Mouse (Mus musculus) heart, postnatal 0 days (tissue): Measurements from ENCODE around the gene Aox3. TPM values are rescaled to one million over a fixed set of nuclear protein-coding genes. Genes with fewer than 3 reads are reported as not detected.
A peak's percentile ranks its signal among the peaks of the same experiment; 100 is the strongest.

Experiments
- ATAC-seq: fragments of 200-750 bp; cut with Nextera tagmentation; 2 replicates; pipeline ENCODE4 v1.8.0; 2017; ENCODE audit warnings: low read depth, moderate number of reproducible peaks, moderate library complexity; ENCODE audit not compliant: insufficient read depth
- DNase-seq: peaks from one replicate; pipeline ENCODE4 v3.0.0-alpha.2; 2016; ENCODE audit warnings: low spot score
- H3K27ac ChIP-seq: fragments of 300-500 bp; sonication (generic); 2 replicates; pipeline ENCODE4 v1.5.1; 2014; ENCODE audit warnings: low read depth, mild to moderate bottlenecking
- H3K27me3 ChIP-seq: fragments of 300-500 bp; sonication (generic); 2 replicates; pipeline ENCODE4 v1.6.1; 2014; ENCODE audit warnings: low read length, mixed read lengths; ENCODE audit not compliant: control insufficient read depth, insufficient read depth
- H3K36me3 ChIP-seq: fragments of 300-500 bp; sonication (generic); replicated peaks from 2 replicates; pipeline ENCODE4 v1.6.1; 2014; ENCODE audit warnings: low read length, mixed read lengths; ENCODE audit not compliant: control insufficient read depth, insufficient read depth
- H3K4me1 ChIP-seq: fragments of 300-500 bp; sonication (generic); 2 replicates; pipeline ENCODE4 v1.6.1; 2014; ENCODE audit warnings: antibody characterized with exemption; ENCODE audit not compliant: control insufficient read depth, insufficient read depth
- H3K4me2 ChIP-seq: fragments of 300-500 bp; sonication (generic); 2 replicates; pipeline ENCODE4 v1.6.1; 2014; ENCODE audit warnings: low read depth, mild to moderate bottlenecking, low read length, moderate library complexity
- H3K4me3 ChIP-seq: fragments of 300-500 bp; sonication (generic); 2 replicates; pipeline ENCODE4 v1.5.1; 2014; ENCODE audit warnings: low read depth, low read length
- H3K9ac ChIP-seq: fragments of 300-500 bp; sonication (generic); replicated peaks from 2 replicates; pipeline ENCODE4 v1.6.1; 2014; ENCODE audit warnings: low read depth, low read length, mixed read lengths
- H3K9me3 ChIP-seq: fragments of 300-500 bp; sonication (generic); replicated peaks from 2 replicates; pipeline ENCODE4 v1.6.1; 2016; ENCODE audit warnings: low read length; ENCODE audit not compliant: control insufficient read depth
- CTCF ChIP-seq: IDR thresholded peaks from 2 replicates; pipeline ENCODE4 v1.5.1; 2016; ENCODE audit warnings: antibody characterized with exemption, control low read depth, low read depth
- EP300 ChIP-seq: IDR thresholded peaks from 2 replicates; pipeline ENCODE4 v1.6.1; 2016; ENCODE audit warnings: antibody characterized with exemption, low read depth
- WGBS: fragments of 180-500 bp; shearing (Covaris S2); extraction: QIAGEN DNeasy Blood & Tissue Kit; methylation state at CpG from one replicate; pipeline ENCODE4 v1.1.7; 2014; 5-methylcytosine and 5-hydroxymethylcytosine counted together
- polyA plus RNA-seq: library from polyadenylated mRNA; unstranded; fragments of >200 nt; fragmentation: Nextera tagmentation; extraction: Ambion mirVana; gene quantifications from 2 replicates; pipeline ENCODE4 v1.2.1, GENCODE M21; 2015
- total RNA-seq: library from RNA; depleted of rRNA; stranded (reverse); fragments of >200 nt; gene quantifications from 2 replicates; pipeline ENCODE4 v1.2.3, GENCODE M21; 2014; ENCODE audit warnings: low replicate concordance

Aox3 gene
- total and polyA plus RNA-seq, 2 experiments from 2014 or later, result 0.12 TPM; not detected in 1

- no peaks in the 10 kb centered on the region for H3K27me3 ChIP-seq
- DNase-seq, result no peak
- no peak overlapping the region for H3K27ac ChIP-seq
- H3K9ac ChIP-seq, result no peak overlapping the region
- TF ChIP-seq CTCF (no peak), EP300 (no peak)
- no peaks in the 10 kb centered on the region for H3K9me3 ChIP-seq
- no peaks in the 10 kb centered on the region for H3K4me1 ChIP-seq
- no peak overlapping the region for H3K4me3 ChIP-seq
- WGBS, result 66% methylated on average over 6 of the region's 6 CpGs
- no peaks in the 10 kb centered on the region for H3K36me3 ChIP-seq
- H3K4me2 ChIP-seq, result no peak overlapping the region
- no peak for ATAC-seq
Measured at GRCm38 (mm10) chr1:58228086-58228485, 115.2 kb downstream of the Aox3 start.

DNA sequence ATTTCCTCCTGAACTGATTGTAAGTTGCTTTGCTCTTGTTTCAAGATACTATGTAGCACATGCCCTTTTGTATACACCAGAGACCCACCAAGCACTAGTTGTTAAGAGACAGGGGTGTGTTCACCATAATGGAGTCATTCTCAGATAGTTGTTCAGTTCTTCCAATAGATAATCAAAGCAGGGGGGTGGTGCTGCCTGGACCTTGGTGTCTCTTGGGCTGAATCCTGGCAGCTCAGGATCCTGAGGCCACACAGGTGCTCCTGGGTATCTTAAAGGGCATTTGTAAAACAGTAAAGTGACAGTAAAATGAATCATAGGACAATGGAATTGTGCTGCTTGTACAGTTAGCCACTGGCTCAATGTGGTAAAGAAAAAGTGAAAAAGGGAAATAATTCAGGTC is 116.0 kb downstream of the Aox3 start:
- ATAC-seq (no peak), DNase-seq (no peak)
- Histone ChIP-seq H3K9me3 (no peaks in the 10 kb centered on the region), H3K4me1 (no peaks in the 10 kb centered on the region), H3K4me3 (no peak overlapping the region), H3K36me3 (no peaks in the 10 kb centered on the region), H3K27me3 (no peaks in the 10 kb centered on the region), H3K4me2 (no peak overlapping the region), H3K9ac (no peak overlapping the region), H3K27ac (no peak overlapping the region)
- no peak for TF ChIP-seq EP300
- no peak for TF ChIP-seq CTCF

DNA sequence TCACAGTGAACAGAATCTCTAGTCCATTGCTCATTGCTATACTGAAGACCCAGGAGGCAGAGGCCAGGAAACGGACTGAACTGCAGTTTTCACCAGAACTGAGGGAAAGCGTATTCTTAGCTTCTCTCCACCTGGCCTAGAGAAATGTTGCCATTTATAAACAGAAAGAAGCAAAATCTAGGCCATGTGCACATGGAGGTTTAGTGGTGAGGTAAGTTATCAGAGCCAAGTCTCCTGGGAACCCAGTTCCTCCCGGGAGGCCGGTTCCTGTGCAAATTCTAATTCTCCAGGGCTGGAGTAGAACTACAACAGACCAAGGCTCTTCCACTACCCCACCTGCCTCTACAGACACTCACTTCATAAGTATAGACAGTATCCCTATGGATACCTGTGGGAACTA is 116.8 kb downstream of the Aox3 start:
- H3K36me3 ChIP-seq, result no peaks in the 10 kb centered on the region
- H3K9ac ChIP-seq, result no peak overlapping the region
- H3K4me2 ChIP-seq, result no peak overlapping the region
- no peaks in the 10 kb centered on the region for H3K9me3 ChIP-seq
- no peak for ATAC-seq
- H3K4me3 ChIP-seq, result no peak overlapping the region
- DNase-seq, result no peak
- no peak for TF ChIP-seq CTCF
- TF ChIP-seq EP300, result no peak
- H3K4me1 ChIP-seq, result no peaks in the 10 kb centered on the region
- no peaks in the 10 kb centered on the region for H3K27me3 ChIP-seq
- 84% methylated on average over 4 of the region's 4 CpGs for WGBS
- no peak overlapping the region for H3K27ac ChIP-seq

DNA sequence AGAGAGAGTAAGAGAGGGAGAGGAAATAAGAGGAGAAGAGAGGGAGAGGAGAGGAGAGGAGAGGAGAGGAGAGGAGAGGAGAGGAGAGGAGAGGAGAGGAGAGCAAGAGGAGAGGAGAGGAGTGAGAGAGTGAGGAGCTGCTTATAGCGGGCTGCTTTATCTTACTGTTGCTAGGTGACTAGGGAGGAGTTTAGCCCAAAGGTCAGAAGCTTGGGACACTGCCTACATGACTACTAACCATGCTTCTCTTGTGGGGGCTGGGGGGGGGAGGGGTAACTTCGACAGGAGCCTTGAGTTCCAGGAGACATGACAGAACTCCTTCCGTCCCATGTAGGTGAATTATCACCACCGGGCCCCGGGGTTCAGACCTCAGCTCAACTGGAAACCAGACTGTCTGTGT is 117.6 kb downstream of the Aox3 start:
- H3K9ac ChIP-seq, result no peak overlapping the region
- H3K36me3 ChIP-seq, result no peaks in the 10 kb centered on the region
- DNase-seq (no peak), ATAC-seq (no peak)
- H3K27me3 ChIP-seq, result no peaks in the 10 kb centered on the region
- no peak overlapping the region for H3K4me3 ChIP-seq
- TF ChIP-seq EP300 (no peak), CTCF (no peak)
- H3K27ac ChIP-seq, result no peak overlapping the region
- 40% methylated on average over 5 of the region's 5 CpGs for WGBS
- H3K9me3 ChIP-seq, result no peaks in the 10 kb centered on the region
- H3K4me2 ChIP-seq, result no peak overlapping the region
- H3K4me1 ChIP-seq, result no peaks in the 10 kb centered on the region

GRCm38 (mm10) chr1:58235405-58235804 is 122.5 kb downstream of the Aox3 start:
- Histone ChIP-seq H3K4me3 (no peak overlapping the region), H3K36me3 (no peaks in the 10 kb centered on the region), H3K4me1 (no peaks in the 10 kb centered on the region), H3K4me2 (no peak overlapping the region), H3K27ac (no peak overlapping the region), H3K27me3 (no peaks in the 10 kb centered on the region), H3K9me3 (no peaks in the 10 kb centered on the region), H3K9ac (no peak overlapping the region)
- no peak for DNase-seq
- 56% methylated on average over 5 of the region's 5 CpGs for whole genome bisulfite sequencing
- no peak for ATAC-seq
- TF ChIP-seq EP300 (no peak), CTCF (no peak)

- Histone ChIP-seq H3K27me3 (no peaks in the 10 kb centered on the region), H3K4me2 (no peak overlapping the region), H3K4me1 (no peaks in the 10 kb centered on the region), H3K4me3 (no peak overlapping the region), H3K9ac (no peak overlapping the region), H3K27ac (no peak overlapping the region), H3K36me3 (no peaks in the 10 kb centered on the region), H3K9me3 (no peaks in the 10 kb centered on the region)
- DNase-seq (peak; percentile 31), ATAC-seq (no peak)
- WGBS, result 70% methylated on average over 4 of the region's 4 CpGs
- TF ChIP-seq CTCF (no peak), EP300 (no peak)
Measured at GRCm38 (mm10) chr1:58237527-58238299, 124.8 kb downstream of the Aox3 start.
